Mouse (Mus musculus) MEL (cell line): ENCODE data around the gene Mocs1. TPM values are rescaled to one million over a fixed set of nuclear protein-coding genes. Genes with fewer than 3 reads are reported as not detected.

Experiments used
- DNase-seq: peaks from one replicate; pipeline ENCODE4 v3.0.0; 2011; ENCODE audit warnings: low read depth, low spot score
- H3K27ac ChIP-seq: 2 replicates; pipeline ENCODE4 v1.5.1; 2012; ENCODE audit warnings: low read depth, mild to moderate bottlenecking, control low read depth, low read length, moderate library complexity; ENCODE audit not compliant: control insufficient read depth
- H3K27me3 ChIP-seq, 2 experiments: fragments of 150-350 bp in 1 of 2; sonication (generic) in 1 of 2; 2 replicates each; pipeline ENCODE4 v1.6.1; 2012; ENCODE audit warnings: low read length in 2 of 2, mild to moderate bottlenecking in 2 of 2, improper control_type of control experiment in 1 of 2, moderate library complexity in 1 of 2; ENCODE audit not compliant: insufficient read depth in 2 of 2, control insufficient read depth in 1 of 2
- H3K36me3 ChIP-seq, 2 experiments: 2 replicates each; pipeline ENCODE4 v1.6.1; 2012 to 2014; ENCODE audit warnings: low read length in 2 of 2, improper control_type of control experiment in 1 of 2, inconsistent platforms in 1 of 2, mild to moderate bottlenecking in 1 of 2; ENCODE audit not compliant: insufficient read depth in 2 of 2, control insufficient read depth in 1 of 2
- H3K4me1 ChIP-seq, 2 experiments: fragments of 150-350 bp in 1 of 2; sonication (generic) in 1 of 2; 2 replicates each; pipeline ENCODE4 v1.6.1; 2012; ENCODE audit warnings: low read length in 2 of 2, improper control_type of control experiment in 1 of 2, mild to moderate bottlenecking in 1 of 2; ENCODE audit not compliant: insufficient read depth in 2 of 2, control insufficient read depth in 1 of 2
- H3K4me3 ChIP-seq, 2 experiments: fragments of 150-350 bp in 1 of 2; sonication (generic) in 1 of 2; 2 replicates each; pipeline ENCODE4 v1.5.1; 2012; ENCODE audit warnings: low read depth in 2 of 2, low read length in 2 of 2, mild to moderate bottlenecking in 2 of 2, moderate library complexity in 2 of 2, control low read depth in 1 of 2, improper control_type of control experiment in 1 of 2; ENCODE audit not compliant: control insufficient read depth in 1 of 2, insufficient read depth in 1 of 2
- H3K79me2 ChIP-seq: 2 replicates; pipeline ENCODE4 v1.6.1; 2012; ENCODE audit warnings: mild to moderate bottlenecking, low read length, moderate library complexity; ENCODE audit not compliant: control insufficient read depth, poor library complexity, insufficient read depth
- H3K9ac ChIP-seq: 2 replicates; pipeline ENCODE4 v1.6.1; 2012; ENCODE audit warnings: low read depth, mild to moderate bottlenecking, control low read depth, low read length, moderate library complexity; ENCODE audit not compliant: control insufficient read depth, poor library complexity, severe bottlenecking
- H3K9me3 ChIP-seq: fragments of 150-350 bp; sonication (generic); replicated peaks from 2 replicates; pipeline ENCODE4 v1.6.1; 2012; ENCODE audit warnings: mild to moderate bottlenecking, low read length, improper control_type of control experiment, moderate library complexity; ENCODE audit not compliant: insufficient read depth
- BHLHE40 ChIP-seq: IDR thresholded peaks from 2 replicates; pipeline ENCODE4 v1.6.1; 2012; ENCODE audit warnings: low read depth, mild to moderate bottlenecking, inconsistent platforms, low read length, improper control_type of control experiment, borderline replicate concordance
- CHD2 ChIP-seq: IDR thresholded peaks from 2 replicates; pipeline ENCODE4 v1.6.1; 2011; ENCODE audit warnings: low read length, improper control_type of control experiment
- EP300 ChIP-seq, 2 experiments: IDR thresholded peaks; 2 replicates each; pipeline ENCODE4 v1.6.1; 2011; ENCODE audit warnings: improper control_type of control experiment in 2 of 2, low read length in 2 of 2, low read depth in 1 of 2, mild to moderate bottlenecking in 1 of 2
- HCFC1 ChIP-seq: IDR thresholded peaks from 2 replicates; pipeline ENCODE4 v1.6.1; 2012; ENCODE audit warnings: low read depth, mild to moderate bottlenecking, inconsistent platforms, low read length, improper control_type of control experiment, moderate library complexity
- JUND ChIP-seq: IDR thresholded peaks from 2 replicates; pipeline ENCODE4 v1.6.1; 2011; ENCODE audit warnings: low read depth, mild to moderate bottlenecking, improper control_type of control experiment, low read length
- KAT2A ChIP-seq: conservative IDR thresholded peaks from 2 replicates; pipeline ENCODE4 v1.6.1; 2012; ENCODE audit warnings: low read depth, low read length, improper control_type of control experiment, inconsistent platforms
- MAFK ChIP-seq: IDR thresholded peaks from 2 replicates; pipeline ENCODE4 v1.6.1; 2011; ENCODE audit warnings: low read depth, mild to moderate bottlenecking, low read length, improper control_type of control experiment, borderline replicate concordance
- MEF2A ChIP-seq: IDR thresholded peaks from 2 replicates; pipeline ENCODE4 v1.6.1; 2014; ENCODE audit warnings: low read depth, mild to moderate bottlenecking, inconsistent platforms, low read length, improper control_type of control experiment; ENCODE audit not compliant: poor library complexity, insufficient replicate concordance, severe bottlenecking; ENCODE audit errors: extremely low read depth
- MXI1 ChIP-seq: IDR thresholded peaks from 2 replicates; pipeline ENCODE4 v1.6.1; 2011; ENCODE audit warnings: mild to moderate bottlenecking, low read depth, low read length, improper control_type of control experiment
- MYB ChIP-seq: IDR thresholded peaks from 2 replicates; pipeline ENCODE4 v1.6.1; 2011; ENCODE audit warnings: mild to moderate bottlenecking, low read depth, low read length, improper control_type of control experiment
- MYC ChIP-seq: IDR thresholded peaks from 2 replicates; pipeline ENCODE4 v1.6.1; 2011; ENCODE audit warnings: low read depth, mild to moderate bottlenecking, low read length, improper control_type of control experiment, moderate library complexity
- POLR2A ChIP-seq, 2 experiments: IDR thresholded peaks; 2 replicates each; pipeline ENCODE4 v1.6.1; 2011 to 2012; ENCODE audit warnings: low read length in 2 of 2, mild to moderate bottlenecking in 2 of 2, control low read depth in 1 of 2, improper control_type of control experiment in 1 of 2, low read depth in 1 of 2, moderate library complexity in 1 of 2; ENCODE audit not compliant: control insufficient read depth in 1 of 2, insufficient read depth in 1 of 2, poor library complexity in 1 of 2
- POLR2AphosphoS2 ChIP-seq: IDR thresholded peaks from 2 replicates; pipeline ENCODE4 v1.6.1; 2011; ENCODE audit warnings: low read length, improper control_type of control experiment
- SIN3A ChIP-seq: IDR thresholded peaks from 2 replicates; pipeline ENCODE4 v1.6.1; 2012; ENCODE audit warnings: low read length, improper control_type of control experiment, inconsistent platforms
- SMC3 ChIP-seq: IDR thresholded peaks from 2 replicates; pipeline ENCODE4 v1.6.1; 2011; ENCODE audit warnings: low read depth, low read length, improper control_type of control experiment
- TAL1 ChIP-seq: IDR thresholded peaks from 2 replicates; pipeline ENCODE4 v1.6.1; 2012; ENCODE audit warnings: mild to moderate bottlenecking, inconsistent platforms, low read length, moderate library complexity, mixed read lengths
- TBP ChIP-seq: IDR thresholded peaks from 2 replicates; pipeline ENCODE4 v1.8.0; 2011; ENCODE audit warnings: low read depth, low read length, improper control_type of control experiment
- TCF12 ChIP-seq: IDR thresholded peaks from 2 replicates; pipeline ENCODE4 v1.6.1; 2014; ENCODE audit warnings: low read depth, mild to moderate bottlenecking, inconsistent platforms, low read length, improper control_type of control experiment, moderate library complexity
- UBTF ChIP-seq: IDR thresholded peaks from 2 replicates; pipeline ENCODE4 v1.6.1; 2012; ENCODE audit warnings: low read depth, mild to moderate bottlenecking, inconsistent platforms, low read length, improper control_type of control experiment, moderate library complexity, borderline replicate concordance; ENCODE audit not compliant: insufficient read depth
- USF2 ChIP-seq, 2 experiments: IDR thresholded peaks; 2 replicates each; pipeline ENCODE4 v1.6.1; 2011 to 2012; ENCODE audit warnings: improper control_type of control experiment in 2 of 2, low read length in 2 of 2, borderline replicate concordance in 1 of 2, inconsistent platforms in 1 of 2, low read depth in 1 of 2, mild to moderate bottlenecking in 1 of 2; ENCODE audit not compliant: insufficient read depth in 1 of 2
- ZC3H11A ChIP-seq: IDR thresholded peaks from 2 replicates; pipeline ENCODE4 v1.6.1; 2012; ENCODE audit warnings: low read depth, mild to moderate bottlenecking, inconsistent platforms, low read length, improper control_type of control experiment
- ZKSCAN1 ChIP-seq: IDR thresholded peaks from 2 replicates; pipeline ENCODE4 v1.6.1; 2012; ENCODE audit warnings: low read depth, mild to moderate bottlenecking, inconsistent platforms, low read length, improper control_type of control experiment, moderate library complexity
- ZMIZ1 ChIP-seq: IDR thresholded peaks from 2 replicates; pipeline ENCODE4 v1.6.1; 2012; ENCODE audit warnings: low read depth, mild to moderate bottlenecking, inconsistent platforms, low read length, improper control_type of control experiment, moderate library complexity
- polyA plus RNA-seq, 2 experiments: library from polyadenylated mRNA; stranded (reverse) in 1 of 2; unstranded in 1 of 2; fragments of >175 nt in 1 of 2; fragments of >200 nt in 1 of 2; gene quantifications; 2 replicates each; pipeline versions ENCODE4 v1.2.1 to v1.2.4; 2012; ENCODE audit warnings: low replicate concordance in 2 of 2, low read depth in 1 of 2; ENCODE audit not compliant: insufficient read length in 2 of 2, insufficient read depth in 1 of 2, missing spikeins in 1 of 2
- total RNA-seq: library from RNA; depleted of rRNA; stranded (reverse); fragments of 300-350 nt; gene quantifications from 2 replicates; pipeline ENCODE4 v1.2.3, GENCODE M21; 2012

Gene Mocs1
- total and polyA plus RNA-seq, 3 experiments: 7.8 to 24.6 TPM; not detected in 1

DNA sequence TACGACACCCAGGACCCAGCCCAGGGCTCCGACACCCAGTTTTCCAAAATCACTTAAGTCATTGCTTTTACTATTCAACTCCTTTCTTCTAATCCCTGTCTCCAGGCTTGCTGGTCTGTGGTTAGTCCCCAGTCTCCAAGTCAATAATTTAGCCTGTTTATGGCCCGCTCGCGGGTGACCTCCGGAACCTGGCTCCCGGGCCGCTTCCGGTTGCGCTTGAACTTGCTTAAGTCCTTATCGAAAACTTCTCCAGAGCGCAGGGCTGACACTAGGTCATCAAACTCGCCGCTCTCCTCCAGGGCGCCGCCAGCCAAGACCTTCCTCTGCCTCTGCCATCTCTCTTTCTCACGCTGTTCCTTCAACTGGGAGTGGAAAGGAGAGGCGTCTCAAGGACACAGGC is 30.2 kb downstream of the Mocs1 start:
- no peak for DNase-seq
- Histone ChIP-seq H3K79me2 (no peaks in the 10 kb centered on the region), H3K27ac (no peak overlapping the region), H3K27me3 (no peaks in the 10 kb centered on the region), H3K4me3 (no peak overlapping the region), H3K4me1 (peaks cover 0 to 5% of the 10 kb centered on the region in 2 experiments; a peak in 2 of 4 replicates), H3K9ac (no peak overlapping the region), H3K9me3 (no peaks in the 10 kb centered on the region), H3K36me3 (no peaks in the 10 kb centered on the region)
- no peak for TF ChIP-seq KAT2A
- no peak for TF ChIP-seq TCF12
- TF ChIP-seq USF2 (IDR thresholded peaks at IDR 0.05; ENCODE audit: borderline replicate concordance in 1 of 2, insufficient read depth in 1 of 2, low read depth in 1 of 2, low read length in 2 of 2): no peak
- no peak for TF ChIP-seq MYB
- TF ChIP-seq UBTF: no peak
- TF ChIP-seq EP300 (IDR thresholded peaks at IDR 0.05; ENCODE audit: low read depth in 1 of 2, low read length in 2 of 2): no peak
- no peak for TF ChIP-seq JUND
- TF ChIP-seq SIN3A: no peak
- no peak for TF ChIP-seq SMC3
- no peak for TF ChIP-seq POLR2AphosphoS2
- no peak for TF ChIP-seq BHLHE40
- TF ChIP-seq CHD2: no peak
- no peak for TF ChIP-seq TAL1
- no peak for TF ChIP-seq MEF2A
- TF ChIP-seq MYC: no peak
- no peak for TF ChIP-seq ZC3H11A
- TF ChIP-seq POLR2A (IDR thresholded peaks at IDR 0.05; ENCODE audit: control insufficient read depth in 1 of 2, insufficient read depth in 1 of 2, low read depth in 1 of 2, low read length in 2 of 2, poor library complexity in 1 of 2): no peak
- no peak for TF ChIP-seq HCFC1
- no peak for TF ChIP-seq ZMIZ1
- no peak for TF ChIP-seq MXI1

DNA sequence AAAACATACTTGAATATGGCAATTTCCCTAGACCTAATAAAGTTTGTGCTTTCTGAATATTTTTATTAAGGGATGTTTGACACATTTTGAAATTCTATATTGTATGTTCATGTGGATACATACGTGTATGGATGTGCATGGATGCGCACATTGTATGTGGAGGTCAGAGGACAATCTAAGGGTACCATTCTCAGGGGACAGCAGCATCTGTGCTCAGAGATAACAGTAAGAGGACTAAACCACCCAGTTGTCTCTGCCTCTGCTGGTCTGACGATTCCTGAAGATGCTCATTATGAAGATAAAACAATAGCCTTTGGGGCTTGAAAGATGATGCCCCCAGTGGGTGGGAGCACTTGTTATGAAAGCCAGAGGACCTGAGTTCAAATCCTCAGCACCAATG is 36.7 kb downstream of the Mocs1 start:
- Histone ChIP-seq H3K27me3 (no peaks in the 10 kb centered on the region), H3K9me3 (no peaks in the 10 kb centered on the region), H3K27ac (no peak overlapping the region), H3K79me2 (no peaks in the 10 kb centered on the region), H3K36me3 (no peaks in the 10 kb centered on the region), H3K4me3 (no peak overlapping the region), H3K9ac (no peak overlapping the region), H3K4me1 (no peaks in the 10 kb centered on the region)
- no peak for DNase-seq
- TF ChIP-seq TBP (no peak), USF2 (IDR thresholded peaks at IDR 0.05; ENCODE audit: borderline replicate concordance in 1 of 2, insufficient read depth in 1 of 2, low read depth in 1 of 2, low read length in 2 of 2) (no peak), MAFK (no peak), MEF2A (no peak), MXI1 (no peak), ZC3H11A (no peak), ZKSCAN1 (no peak)
